Mouse (Mus musculus) spleen, adult 18-20 months (tissue): ENCODE results near the gene Gm17509.

ENCODE experiments used
- DNase-seq, 2 experiments: peaks; one replicate each; pipeline ENCODE4 v3.0.0; 2022; ENCODE audit warnings: mixed read lengths in 2 of 2

Gene Gm17509

DNA sequence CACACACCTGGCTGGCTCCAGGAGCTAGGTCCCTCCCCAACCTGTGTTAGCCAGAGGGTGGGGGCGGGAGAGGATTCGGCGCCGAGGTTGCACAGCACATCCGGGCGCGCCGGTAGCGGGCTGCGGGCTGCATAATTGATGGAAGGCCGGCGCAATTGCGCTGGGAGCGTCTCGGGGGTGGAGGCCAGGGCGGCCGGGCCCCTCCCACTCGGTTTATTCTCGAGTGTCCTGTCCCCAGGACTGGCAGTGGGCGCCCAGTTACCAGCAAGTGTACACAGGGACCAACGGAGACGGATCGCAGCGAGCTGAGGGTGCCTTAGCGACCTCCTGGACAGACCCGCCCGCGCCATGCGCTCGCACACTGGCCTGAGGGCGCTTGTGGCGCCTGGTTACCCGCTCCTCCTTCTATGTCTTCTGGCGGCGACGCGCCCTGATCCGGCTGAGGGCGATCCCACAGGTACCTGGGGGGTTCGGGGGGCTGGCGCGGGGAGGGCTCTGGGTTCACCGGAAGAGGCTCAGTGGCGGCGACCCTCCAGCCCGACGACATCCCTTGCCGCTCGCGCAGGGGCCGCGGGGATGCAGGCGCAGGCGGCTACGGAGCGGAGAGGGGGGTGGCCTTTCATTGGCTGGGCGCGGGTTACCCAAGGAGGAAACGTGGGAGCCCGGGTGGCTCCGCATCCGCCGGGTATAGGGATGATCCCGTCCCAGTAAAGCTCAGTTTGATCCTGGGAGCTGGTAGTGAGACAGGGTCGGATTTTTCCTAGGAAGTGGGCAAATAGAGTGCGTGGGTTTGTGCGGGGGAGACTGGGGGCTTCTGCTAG is at the start of gene Gm17509:
Gm17509 (minus strand) TSS at position 575 of the 821 bp plus-strand sequence.
- DNase-seq, result peak; percentile 56 to 61

DNA sequence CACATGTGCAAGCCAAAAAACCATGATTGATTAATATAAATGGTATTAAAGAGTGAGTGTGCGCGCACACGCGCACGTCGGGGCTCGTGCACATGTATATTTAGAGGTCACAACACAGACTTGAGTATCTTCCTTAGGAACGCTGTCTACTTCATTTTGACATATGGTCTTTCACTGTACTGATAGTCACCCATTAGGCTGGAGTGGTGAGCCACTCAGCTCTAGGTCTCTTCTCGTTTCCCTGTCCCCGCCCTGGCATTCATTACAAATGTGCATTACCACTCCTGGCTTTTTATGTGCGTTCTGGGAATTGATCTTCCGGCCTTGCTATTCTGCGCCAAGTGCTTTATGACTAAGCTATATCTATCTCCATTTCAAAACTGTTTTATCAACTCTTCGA is 47.1 kb upstream of the Gm17509 start:
- DNase-seq, result no peak

DNA sequence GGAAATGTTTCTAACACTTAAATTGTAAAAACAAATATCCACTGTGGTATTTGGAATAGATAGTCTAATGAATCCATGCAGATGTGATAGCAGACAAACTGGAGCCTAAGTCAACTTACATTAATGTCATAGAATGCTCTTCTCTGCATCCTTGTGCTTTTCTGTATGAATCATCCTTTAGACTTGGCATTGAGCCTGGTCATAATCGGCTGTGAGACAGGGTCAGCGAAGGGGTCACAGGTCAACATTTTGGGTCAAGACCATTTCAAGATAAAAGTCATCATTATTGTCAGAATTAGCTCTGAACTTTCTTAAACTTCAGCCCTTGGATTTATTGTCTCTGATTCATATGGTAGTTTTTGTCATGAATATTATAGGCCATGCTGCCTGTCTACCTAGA is 45.3 kb upstream of the Gm17509 start:
- no peak for DNase-seq

DNA sequence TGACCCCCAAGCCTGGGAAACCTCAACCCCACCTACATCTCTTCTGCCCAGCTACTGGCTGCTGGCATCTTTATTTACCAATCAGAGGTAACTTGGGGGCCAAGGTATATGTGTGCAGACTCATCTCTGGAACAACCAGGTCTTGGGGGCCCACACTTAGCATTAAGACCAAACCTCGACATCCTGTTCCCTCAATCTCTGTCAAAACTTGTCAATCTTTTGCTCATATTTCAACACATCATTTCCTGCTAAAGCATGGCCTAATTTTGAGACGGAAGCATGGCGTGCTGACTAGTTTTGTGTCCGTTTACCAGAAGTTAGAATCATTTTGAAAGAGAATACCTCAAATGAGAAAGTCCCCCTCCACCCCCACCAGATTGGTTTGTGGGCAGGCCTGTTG is 39.8 kb upstream of the Gm17509 start:
- DNase-seq, result no peak

DNA sequence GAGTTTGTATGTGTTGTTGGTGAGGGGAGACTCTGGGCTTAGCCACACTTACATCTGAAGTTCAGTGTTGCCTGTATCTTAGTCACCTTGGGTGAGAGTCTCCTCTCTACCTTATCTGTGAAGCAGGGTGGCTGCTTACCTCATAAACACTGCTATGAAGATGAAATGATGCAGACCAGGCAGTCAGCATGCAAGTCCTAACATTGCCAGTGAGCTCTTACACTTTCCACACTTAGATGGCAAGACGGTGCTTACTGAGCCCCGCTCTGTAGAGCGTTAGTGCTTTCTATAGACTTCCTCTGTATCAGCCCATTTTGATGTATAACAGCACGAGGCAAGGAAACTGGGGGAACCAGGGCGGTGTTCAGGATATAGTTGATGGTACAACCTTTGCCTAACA is 21.7 kb upstream of the Gm17509 start:
- DNase-seq, result no peak

DNA sequence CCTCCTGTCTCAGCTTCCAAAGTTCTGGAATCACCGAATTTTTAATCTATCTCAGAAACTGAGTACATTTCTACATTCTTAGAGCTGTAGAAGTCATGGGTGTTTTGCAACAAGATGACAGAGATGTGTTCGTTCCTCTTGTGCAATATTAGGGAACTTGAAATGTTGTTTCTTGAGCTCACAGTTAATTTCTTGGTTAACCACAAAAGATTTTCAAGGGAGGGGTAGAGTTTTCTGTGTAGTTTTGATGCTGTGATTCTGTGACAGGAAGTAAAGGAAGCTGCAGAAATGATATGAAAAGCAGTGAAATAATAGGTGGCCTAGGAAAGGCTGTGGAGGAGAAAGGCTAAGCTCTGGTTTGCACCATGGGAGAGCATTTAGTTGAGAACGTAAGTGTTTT is 21.2 kb upstream of the Gm17509 start:
- no peak for DNase-seq

DNA sequence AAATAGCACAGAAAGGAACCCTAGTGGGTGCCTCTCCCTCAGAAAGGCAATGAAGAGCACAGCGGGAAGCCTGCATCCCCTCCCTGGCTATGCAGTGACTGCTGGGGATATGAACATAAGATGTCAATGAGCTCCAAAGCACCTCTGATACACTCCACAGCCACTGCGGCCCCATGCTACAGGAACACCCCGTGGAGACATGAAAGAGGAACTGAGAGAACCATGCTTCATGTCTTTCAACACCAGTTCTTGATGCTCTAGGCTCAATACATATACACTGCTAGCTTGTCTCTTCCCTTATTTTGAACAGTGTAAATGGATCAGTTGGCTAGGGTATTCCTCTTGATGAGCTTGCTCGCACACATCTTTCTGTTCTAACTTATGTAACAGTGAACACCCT is 16.2 kb upstream of the Gm17509 start:
- peak; percentile 39 to 46 for DNase-seq

DNA sequence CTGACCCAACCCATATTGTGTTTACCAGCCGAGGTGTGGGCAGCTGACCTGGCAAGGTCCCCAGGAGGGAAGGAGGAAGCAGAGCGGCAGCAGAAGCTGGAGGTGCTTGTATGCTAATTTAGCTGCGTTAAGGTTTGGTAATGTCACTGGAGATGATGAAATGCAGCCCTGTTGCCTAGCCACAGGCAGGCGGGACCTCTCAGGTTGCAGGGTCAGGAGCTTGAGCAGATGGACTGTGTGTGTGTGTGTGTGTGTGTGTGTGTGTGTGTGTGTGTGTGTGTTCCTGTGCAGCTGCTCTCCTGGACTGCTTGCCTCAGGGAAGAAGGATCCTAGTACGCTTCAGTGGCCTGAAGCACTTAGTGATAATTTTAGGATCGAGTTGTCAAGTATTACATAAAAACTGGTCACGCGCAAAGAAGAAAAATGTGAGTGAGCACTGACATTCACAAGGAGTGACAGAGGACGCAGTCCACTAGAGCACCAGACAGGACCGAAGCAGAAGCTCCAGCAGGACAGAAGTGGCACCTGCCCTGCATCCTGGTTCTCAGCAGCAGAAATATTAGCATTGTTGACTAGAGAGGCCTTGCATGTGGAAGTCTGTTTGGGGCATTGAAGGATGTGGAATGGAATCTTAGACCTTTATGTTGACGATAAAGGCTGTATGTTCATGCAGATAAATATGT is 14.8 kb upstream of the Gm17509 start:
- DNase-seq, result no peak

DNA sequence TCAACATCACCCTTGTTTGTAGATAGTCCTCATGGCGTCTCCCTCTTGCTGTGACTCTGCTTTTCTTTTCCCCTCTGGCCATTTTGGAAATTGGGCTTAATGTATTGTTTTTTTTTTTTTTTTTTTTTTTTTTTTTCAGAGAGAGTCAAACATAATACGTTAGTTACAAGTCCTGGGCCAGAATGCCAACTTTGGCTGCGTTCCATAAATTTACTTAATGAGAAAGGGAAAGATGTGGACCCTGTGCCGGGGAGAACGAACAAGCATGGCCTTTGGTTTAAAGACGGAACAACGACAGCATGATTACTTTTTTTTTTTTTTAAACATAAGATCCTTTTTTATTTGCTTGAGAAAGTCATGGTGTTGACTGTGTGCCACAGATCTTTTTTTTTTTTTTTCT is 13.6 kb upstream of the Gm17509 start:
- no peak for DNase-seq

DNA sequence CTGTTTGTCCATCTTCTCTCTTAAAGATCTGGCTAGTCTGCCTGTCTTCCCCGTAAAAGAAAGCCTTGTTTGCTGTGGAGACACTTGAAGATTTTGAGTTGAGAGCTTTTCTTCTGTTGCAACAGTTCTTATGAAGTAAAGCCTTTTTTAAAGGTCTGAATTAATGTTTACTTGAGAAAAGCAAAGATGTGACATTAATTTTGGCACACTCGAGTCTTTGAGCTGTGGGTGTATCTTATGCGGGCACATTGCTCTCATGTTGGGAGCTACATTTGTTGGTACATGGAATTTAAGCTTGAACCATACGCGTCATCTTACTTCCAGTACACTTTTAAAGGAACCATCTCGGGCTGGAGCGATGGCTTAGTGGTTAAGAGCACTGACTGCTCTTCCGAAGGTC is 12.9 kb upstream of the Gm17509 start:
- no peak for DNase-seq

DNA sequence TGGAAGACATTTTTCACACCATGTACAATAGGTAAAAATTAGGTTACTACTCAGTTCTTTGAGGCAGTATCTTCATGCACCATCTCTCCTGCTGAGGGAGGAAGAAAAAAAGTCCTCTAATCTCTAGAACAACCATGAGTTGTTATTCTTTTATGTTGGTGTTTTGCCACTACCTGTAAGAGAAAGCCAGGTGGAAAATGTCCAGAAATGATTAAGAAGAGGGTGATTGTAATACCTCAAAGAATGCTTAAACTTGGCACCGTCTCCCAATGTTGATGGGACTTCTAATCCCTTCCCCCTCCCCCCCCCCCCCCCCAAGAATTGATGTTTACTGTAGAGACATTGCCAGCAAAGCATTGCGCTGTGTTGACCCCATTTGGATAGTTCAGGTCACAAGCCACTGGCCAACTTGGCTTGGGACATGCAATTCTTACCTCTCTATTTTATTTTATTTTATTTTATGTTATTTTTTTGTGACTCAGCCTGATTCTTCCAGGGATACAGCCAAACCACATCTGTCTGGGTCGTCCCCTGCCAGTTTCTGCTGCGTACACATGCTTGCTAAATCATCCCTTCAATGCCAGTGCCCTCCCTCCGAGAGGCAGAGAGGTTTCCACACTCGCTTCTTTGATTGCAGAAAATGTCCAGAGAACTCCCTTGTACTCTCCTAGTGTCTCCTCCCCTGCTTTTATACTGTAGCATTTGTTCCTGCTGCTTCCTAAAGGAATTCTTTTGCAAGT is 9.7 kb upstream of the Gm17509 start:
- DNase-seq, result no peak

DNA sequence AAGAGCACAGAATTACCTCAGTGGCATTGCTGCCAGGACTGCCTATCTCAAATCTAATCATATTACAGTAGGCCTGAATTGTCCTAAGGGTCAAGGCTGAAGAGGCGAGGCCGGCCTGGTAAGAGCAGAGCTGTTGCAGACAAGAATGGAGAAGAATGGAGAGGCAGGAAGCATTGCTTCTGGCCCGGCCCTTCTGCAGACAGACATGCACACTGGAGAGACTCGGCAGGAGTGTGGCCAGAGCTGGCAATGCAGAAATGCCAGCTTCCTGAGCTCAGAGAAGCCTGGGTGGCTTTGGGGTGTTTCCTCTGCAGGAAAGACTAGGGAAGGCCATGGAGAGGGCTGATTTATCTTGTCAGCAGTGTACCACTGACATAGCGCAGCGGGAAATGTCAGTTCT is 4.7 kb upstream of the Gm17509 start:
- DNase-seq, result no peak

DNA sequence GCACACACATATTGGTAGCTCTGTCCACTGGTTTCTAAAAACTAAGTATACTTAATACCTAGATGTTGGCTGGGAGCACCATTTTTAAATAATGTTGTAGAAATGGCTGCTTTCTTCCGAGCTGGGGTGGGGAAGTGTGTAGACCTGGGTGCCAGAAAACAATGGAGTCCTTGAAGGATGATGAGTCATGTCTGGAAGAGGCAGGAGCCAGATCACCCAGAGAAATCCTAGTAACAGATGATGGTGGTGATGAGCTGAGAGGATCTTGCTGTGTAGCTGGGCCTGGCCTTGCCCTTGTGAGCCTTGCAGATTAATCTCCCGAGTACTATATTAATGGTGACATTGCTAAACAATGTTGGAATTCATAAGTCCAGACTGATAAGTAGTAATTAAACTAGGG is 4.0 kb upstream of the Gm17509 start:
- no peak for DNase-seq

DNA sequence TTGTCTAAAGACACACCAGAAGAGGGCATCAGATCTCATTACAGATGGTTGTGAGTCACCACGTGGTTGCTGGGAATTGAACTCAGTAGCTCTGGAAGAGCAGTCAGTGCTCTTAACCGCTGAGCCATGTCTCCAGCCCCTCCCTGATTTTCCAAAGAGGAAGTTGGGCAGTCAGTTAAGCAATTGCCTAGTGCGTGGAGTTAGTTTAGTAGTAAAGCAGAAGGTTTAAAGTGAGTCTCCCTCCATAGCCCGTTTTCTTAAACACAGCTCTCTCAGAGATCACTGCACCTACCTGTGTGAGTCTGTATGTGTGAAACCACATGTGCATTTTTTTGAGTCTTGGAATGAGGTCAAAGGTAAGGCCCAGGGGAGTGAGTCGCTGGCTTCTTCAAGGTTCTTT is 2.2 kb upstream of the Gm17509 start:
- DNase-seq, result no peak

DNA sequence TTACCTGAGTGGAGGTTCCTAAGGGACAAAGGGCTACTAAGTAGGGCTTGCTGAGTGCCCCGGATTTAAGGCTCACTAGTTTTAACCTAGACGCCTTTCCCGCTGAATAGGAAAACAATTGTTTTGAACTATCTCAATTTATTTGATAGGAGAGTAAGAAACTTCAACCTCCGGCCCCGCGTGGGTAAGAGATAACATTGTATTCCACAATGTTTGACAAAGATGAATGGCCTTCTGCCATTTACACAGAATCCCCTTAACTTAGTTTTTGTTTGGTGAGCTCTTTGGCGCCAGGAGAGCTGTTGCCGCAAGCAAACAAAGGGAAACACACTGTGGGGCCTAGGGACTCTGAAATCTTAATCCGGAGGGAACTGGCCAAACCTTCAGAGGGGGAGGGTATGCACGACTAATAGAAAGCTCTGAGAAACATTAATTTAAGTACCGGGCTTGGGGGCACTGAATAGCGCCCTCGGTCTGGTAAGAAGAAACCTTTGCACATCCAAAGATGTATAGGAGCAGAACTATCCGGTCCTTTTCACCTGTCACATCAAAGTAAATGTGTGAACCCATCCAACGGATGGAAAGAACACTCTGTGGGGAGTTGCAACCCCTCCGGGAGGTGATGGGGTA is 889 bp downstream of the Gm17509 start:
- DNase-seq, result no peak

DNA sequence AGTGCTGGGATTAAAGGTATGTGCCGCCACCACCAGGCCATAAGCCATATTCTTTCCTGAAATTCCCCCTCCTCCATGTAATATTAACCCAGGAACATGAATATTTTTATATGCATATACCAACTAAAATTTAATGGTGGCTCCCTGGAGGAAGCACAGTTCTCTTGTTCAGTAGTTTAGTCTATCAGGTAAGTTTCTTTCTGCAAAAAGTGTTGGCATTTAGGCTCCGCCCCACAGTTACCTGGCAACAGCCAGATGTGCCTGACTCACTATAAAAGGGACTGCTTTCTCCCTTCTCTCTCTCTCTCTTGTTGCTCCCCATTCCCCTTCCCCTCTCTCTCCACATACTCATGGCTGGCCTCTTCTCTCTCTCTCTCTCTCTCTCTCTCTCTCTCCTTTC is 2.8 kb downstream of the Gm17509 start:
- no peak for DNase-seq

DNA sequence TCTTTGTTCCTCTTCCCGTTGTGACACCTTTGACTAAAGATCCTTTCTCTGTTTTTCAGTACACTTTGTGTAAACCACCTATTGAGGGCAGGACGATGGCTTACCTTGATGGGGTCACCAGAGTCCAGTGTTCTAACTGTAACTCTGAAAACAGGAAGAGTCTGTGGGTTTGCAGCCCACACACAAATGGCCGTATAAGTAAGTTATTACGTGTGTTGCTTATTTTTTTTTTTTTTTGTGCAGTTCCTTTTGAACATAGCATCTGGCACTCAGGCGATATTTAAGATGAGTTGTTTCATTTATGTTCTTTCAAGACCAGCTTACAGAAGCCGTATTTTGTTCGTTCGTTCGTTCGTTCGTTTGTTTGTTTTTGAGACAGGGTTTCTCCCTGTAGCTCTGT is 3.3 kb downstream of the Gm17509 start:
- DNase-seq, result no peak

DNA sequence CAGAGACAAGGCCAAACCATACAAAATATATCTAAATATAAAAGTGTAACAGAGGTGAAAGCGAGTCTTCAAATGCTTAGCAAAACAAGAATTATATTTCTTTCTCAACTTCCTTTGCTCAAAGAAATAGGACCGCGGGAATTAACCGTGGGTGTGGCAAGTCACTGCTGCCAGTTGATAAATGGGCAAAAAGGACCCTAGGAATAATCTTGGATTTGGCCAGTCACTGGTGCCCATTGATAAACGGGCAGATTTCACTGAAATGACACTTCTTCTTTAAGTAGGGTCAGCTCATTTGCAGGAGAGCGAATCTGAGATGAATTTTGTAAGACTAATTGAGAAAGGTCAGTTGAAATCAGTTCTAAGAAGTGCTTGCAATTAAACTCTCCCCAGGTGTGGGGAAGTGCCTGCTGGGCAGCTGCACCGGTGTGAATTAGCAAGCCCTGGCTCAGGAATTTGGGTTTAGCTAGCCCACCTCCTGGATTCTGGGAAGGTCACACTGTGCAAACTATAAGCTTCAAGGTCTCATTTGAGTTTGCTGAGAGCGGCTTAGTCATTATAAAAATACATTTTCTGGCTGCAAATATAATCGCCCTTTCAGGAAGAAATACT is 4.0 kb downstream of the Gm17509 start:
- DNase-seq, result no peak

DNA sequence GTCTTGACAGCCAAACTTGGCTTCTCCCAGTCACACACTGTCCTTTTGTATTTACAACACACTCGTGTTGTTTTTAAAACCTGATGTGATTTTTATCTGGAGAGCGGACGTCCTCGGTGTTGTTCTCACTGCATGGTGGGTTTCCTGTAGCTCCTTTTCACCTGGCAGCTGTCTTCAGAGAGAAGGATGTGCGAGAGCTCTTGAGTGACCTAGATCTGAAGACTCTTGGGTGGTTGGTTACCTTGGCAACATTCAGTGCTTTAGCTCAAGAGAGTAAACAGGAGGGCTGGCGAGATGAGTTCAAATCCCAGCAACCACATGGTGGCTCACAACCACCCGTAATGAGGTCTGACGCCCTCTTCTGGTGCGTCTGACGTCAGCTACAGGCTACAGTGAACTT is 4.7 kb downstream of the Gm17509 start:
- no peak for DNase-seq

DNA sequence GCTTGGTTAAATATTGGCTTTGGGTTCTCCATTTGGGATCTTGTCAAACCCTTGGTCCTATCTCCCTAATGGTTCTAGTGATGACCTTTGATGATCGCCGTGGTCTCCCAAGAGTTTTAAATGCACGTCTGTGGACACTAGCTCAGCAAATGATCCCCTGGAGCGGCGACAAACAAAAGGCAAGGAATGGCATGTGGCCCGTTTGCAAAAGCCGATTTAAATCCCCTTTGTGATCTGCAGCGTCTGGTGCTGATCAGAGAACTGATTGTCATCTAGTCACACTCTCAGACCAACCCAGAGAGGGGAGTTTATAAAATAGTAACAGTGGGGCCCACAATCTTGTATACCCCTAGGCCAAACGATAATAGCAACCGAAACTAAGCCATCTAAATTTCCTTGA is 5.4 kb downstream of the Gm17509 start:
- no peak for DNase-seq

DNA sequence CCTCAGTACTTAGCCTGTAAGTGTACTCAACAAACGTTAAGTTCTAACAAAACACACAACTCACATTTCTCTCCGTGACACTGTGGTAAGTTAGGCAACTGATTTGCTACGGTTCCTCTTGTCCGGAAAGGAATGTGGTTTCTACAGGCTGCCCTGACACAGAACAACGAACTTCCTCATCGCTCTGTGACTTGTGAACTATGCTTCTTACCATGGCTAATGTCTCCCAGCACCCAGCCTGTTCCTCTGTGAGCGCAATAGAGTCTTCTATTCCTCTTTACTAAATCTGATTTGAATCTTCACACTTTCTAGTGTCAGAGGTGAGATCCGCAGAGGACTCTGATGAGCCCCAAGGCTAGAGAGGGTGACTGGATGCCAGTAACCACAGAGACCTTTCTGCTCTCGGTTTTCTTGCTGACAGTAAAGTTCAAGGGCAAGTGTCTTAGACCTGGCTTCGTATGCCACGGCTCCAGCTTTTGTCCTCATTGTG is 9.4 kb downstream of the Gm17509 start:
- DNase-seq, result no peak

DNA sequence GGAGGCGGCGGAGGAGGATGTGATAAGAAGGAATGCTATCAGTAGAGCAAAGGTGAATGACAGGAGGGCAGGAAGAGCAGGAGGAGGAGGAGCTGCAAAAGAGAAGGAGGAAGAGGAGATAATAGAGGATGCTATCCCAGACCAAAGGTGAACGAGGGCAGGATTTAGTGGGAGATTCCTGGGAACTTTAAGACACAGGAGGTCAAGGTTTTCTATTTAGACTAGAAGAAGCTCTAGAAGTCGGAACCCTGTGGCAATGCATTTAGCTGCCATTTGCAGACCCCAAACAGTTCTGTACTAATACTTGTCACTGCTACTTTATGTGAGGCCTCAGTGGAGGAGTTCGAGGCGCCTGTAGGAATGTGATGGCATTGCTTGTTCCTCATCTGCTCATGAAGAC is 12.6 kb downstream of the Gm17509 start, which contains the start of gene Emb:
Emb (plus strand) TSS at position 301 of the 400 bp plus-strand sequence.
- DNase-seq, result no peak

DNA sequence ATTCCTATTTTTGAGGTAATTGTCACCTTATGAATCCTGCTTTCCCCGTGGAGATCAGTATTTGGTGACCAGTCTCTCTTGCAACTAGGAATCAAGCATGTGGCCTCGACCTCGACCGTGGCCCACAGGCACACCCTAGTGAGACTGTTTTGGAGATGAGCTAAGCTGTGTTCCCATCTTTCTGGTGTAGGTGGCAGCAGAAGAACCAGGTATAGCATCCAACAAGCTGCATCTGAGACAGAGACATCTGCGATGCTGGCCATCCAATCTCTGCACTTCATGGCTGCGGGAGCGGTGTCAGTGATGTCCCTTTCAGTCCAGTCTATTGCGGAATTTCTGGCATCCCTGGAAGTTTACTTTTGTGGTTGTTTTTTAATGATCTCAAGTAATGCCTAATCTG is 14.8 kb downstream of the Gm17509 start:
- no peak for DNase-seq
